Mouse (Mus musculus) heart, postnatal 0 days (tissue): ENCODE measurements around the gene Ipo5.
A peak's percentile ranks its signal among the peaks of the same experiment; 100 is the strongest.

ENCODE experiments used
- CTCF ChIP-seq: IDR thresholded peaks from 2 replicates; pipeline ENCODE4 v1.5.1; 2016; ENCODE audit warnings: antibody characterized with exemption, control low read depth, low read depth
- EP300 ChIP-seq: IDR thresholded peaks from 2 replicates; pipeline ENCODE4 v1.6.1; 2016; ENCODE audit warnings: antibody characterized with exemption, low read depth

GRCm38 (mm10) chr14:120949002-120949401 is 38.0 kb downstream of the Ipo5 start:
- 0 out of 2 replicates have a peak, but pooled peaks have one; percentile 3 for TF ChIP-seq CTCF
- TF ChIP-seq EP300, result no peak
